ENCODE assay signal across 8 mouse cellular contexts in genomic region chr13:119363379-119363778, GRCm38 (mm10).
DNase-seq lines count a peak whose midpoint lies in the region; ATAC-seq and TF ChIP-seq lines count a peak whose summit lies in the region.

No protein-coding gene starts in this region.

- H3K9ac ChIP-seq in CH12.LX (ENCODE audit: insufficient read depth, low read depth) = no peak overlapping the region
- no peak overlapping the region for H3K9ac ChIP-seq in limb, embryonic 11.5 days (ENCODE audit: low read length)

- peak; percentile 56 for DNase-seq in adrenal gland, postnatal 14 days
- DNase-seq in adrenal gland, postnatal 4 days (ENCODE audit: low spot score in 2 of 2) = no peak
- DNase-seq in layer of hippocampus, adult 11-12 months (ENCODE audit: low spot score) = peak; percentile 53
- no peak for DNase-seq in layer of hippocampus, postnatal 36 days
- peak; percentile 46 for DNase-seq in CH12.LX (ENCODE audit: extremely low read depth)
- DNase-seq in embryo, embryonic 11.5 days (ENCODE audit: low read depth, low spot score) = peak; percentile 32
- DNase-seq in limb, embryonic 11.5 days (ENCODE audit: low spot score) = peak; percentile 74
- peak; percentile 11 for DNase-seq in thymus, postnatal 25 days

- no peak for TF ChIP-seq EP300 in CH12.LX (IDR thresholded peaks at IDR 0.05; ENCODE audit: low read length)

- dilution Hi-C loops in CH12.LX (cut with MboI; ENCODE audit: extremely low pct_ligation_motif_present, extremely low pct_unique_long_range_greater_than_20kb, low sequenced_read_pairs) = no loop called here

- no peak for TF ChIP-seq POLR2A in CH12.LX (IDR thresholded peaks at IDR 0.05; ENCODE audit: low read depth, low read length)

- H3K4me3 ChIP-seq in CH12.LX (replicated peaks in 1 of 3; ENCODE audit: low read depth in 2 of 3, low read length in 2 of 3, poor library complexity in 1 of 3) = no peak overlapping the region
- H3K4me3 ChIP-seq in limb, embryonic 11.5 days (ENCODE audit: low read depth, low read length) = no peak overlapping the region

- peak in 1 of 2 experiments; percentile 72; a peak in 2 of 4 replicates for TF ChIP-seq CTCF in CH12.LX (conservative IDR thresholded peaks at IDR 0.05 in 1 of 2, IDR thresholded peaks at IDR 0.05 in 1 of 2; ENCODE audit: low read depth in 2 of 2, low read length in 2 of 2)

- peaks cover 2 to 28% of the 10 kb centered on the region in 2 experiments for H3K4me1 ChIP-seq in CH12.LX (ENCODE audit: control insufficient read depth in 1 of 2, insufficient read depth in 2 of 2)
- H3K4me1 ChIP-seq in limb, embryonic 11.5 days (ENCODE audit: control insufficient read depth, insufficient read depth, low read length) = no peaks in the 10 kb centered on the region

- H3K79me2 ChIP-seq in CH12.LX (replicated peaks; ENCODE audit: control insufficient read depth, extremely low read depth, insufficient read depth, poor library complexity, severe bottlenecking) = no peaks in the 10 kb centered on the region

- peak; percentile 61 for TF ChIP-seq RAD21 in CH12.LX (IDR thresholded peaks at IDR 0.05; ENCODE audit: low read depth, low read length)

- H3K36me3 ChIP-seq in CH12.LX (replicated peaks in 1 of 2; ENCODE audit: control insufficient read depth in 1 of 2, insufficient read depth in 1 of 2, low read length in 1 of 2) = peaks cover 8 to 30% of the 10 kb centered on the region in 2 experiments
- no peaks in the 10 kb centered on the region; the same call in 1 of the 2 replicates for H3K36me3 ChIP-seq in limb, embryonic 11.5 days (ENCODE audit: control insufficient read depth, insufficient read depth, low read length)

- peaks cover 2% of the 10 kb centered on the region for H3K9me3 ChIP-seq in CH12.LX (replicated peaks; ENCODE audit: low read length)
- no peaks in the 10 kb centered on the region for H3K9me3 ChIP-seq in limb, embryonic 11.5 days (ENCODE audit: control insufficient read depth, low read length)

- in situ Hi-C loops in CH12.LX (cut with MboI; ENCODE audit: low pct_ligation_motif_present, low pct_unique_long_range_greater_than_20kb, low sequenced_read_pairs) = loop anchor here (25.0 kb wide), 1 partner anchor 951 kb away; no protein-coding TSS in a partner anchor

- ATAC-seq in limb, embryonic 11.5 days (ENCODE audit: insufficient number of reproducible peaks, low FRiP score, low TSS enrichment, low read depth) = no peak

- H3K27me3 ChIP-seq in CH12.LX (replicated peaks) = no peaks in the 10 kb centered on the region
- H3K27me3 ChIP-seq in limb, embryonic 11.5 days (ENCODE audit: control insufficient read depth, insufficient read depth, low read length) = no peaks in the 10 kb centered on the region

- H3K4me2 ChIP-seq in CH12.LX (ENCODE audit: insufficient read depth, low read depth, poor library complexity, severe bottlenecking) = no peak overlapping the region
- no peak overlapping the region for H3K4me2 ChIP-seq in limb, embryonic 11.5 days (ENCODE audit: low read depth, severe bottlenecking)

- WGBS in limb, embryonic 11.5 days = 55% methylated on average over 3 of the region's 3 CpGs

- no peak overlapping the region for H3K27ac ChIP-seq in CH12.LX (ENCODE audit: insufficient read depth, low read depth)
- H3K27ac ChIP-seq in limb, embryonic 11.5 days (replicated peaks; ENCODE audit: low read depth, low read length) = no peak overlapping the region

TF ChIP-seq in CH12.LX, 34 proteins besides CTCF, POLR2A, EP300 and RAD21:
- TF ChIP-seq RCOR1 (conservative IDR thresholded peaks at IDR 0.05; ENCODE audit: low read depth, low read length) = no peak
- peak; percentile 41 for TF ChIP-seq SMC3 (IDR thresholded peaks at IDR 0.05; ENCODE audit: low read depth, low read length)

Comparison
In these comparisons a context has a peak if more than half of its experiments do, and no peak if none do; other contexts are left out.
1. DNase-seq: peak in adrenal gland, postnatal 14 days (single experiment), layer of hippocampus, adult 11-12 months (single experiment), CH12.LX (single experiment), embryo, embryonic 11.5 days (single experiment), limb, embryonic 11.5 days (single experiment) and thymus, postnatal 25 days (single experiment); none in adrenal gland, postnatal 4 days (0 of 2) and layer of hippocampus, postnatal 36 days (0 of 2).